Mouse (Mus musculus) embryonic facial prominence, embryonic 14.5 days (tissue): ENCODE results near the gene Pogz. TPM values are rescaled to one million over a fixed set of nuclear protein-coding genes. Genes with fewer than 3 reads are reported as not detected.

Experiments used
- ATAC-seq: fragments of 200-750 bp; cut with Nextera tagmentation; 2 replicates; pipeline ENCODE4 v1.8.0; 2017; ENCODE audit warnings: low read depth, moderate number of reproducible peaks, moderate TSS enrichment
- DNase-seq: peaks from one replicate; pipeline ENCODE4 v3.0.0-alpha.2; 2015; ENCODE audit warnings: low spot score
- H3K27ac ChIP-seq: fragments of 300-500 bp; sonication (generic); replicated peaks from 2 replicates; pipeline ENCODE4 v1.5.1; 2014; ENCODE audit warnings: low read depth, mild to moderate bottlenecking, low read length, moderate library complexity
- H3K27me3 ChIP-seq: fragments of 300-500 bp; sonication (generic); replicated peaks from 2 replicates; pipeline ENCODE4 v1.6.1; 2014; ENCODE audit warnings: low read length; ENCODE audit not compliant: control insufficient read depth, insufficient read depth
- H3K36me3 ChIP-seq: fragments of 300-500 bp; sonication (generic); 2 replicates; pipeline ENCODE4 v1.6.1; 2014; ENCODE audit warnings: low read length, mixed read lengths; ENCODE audit not compliant: control insufficient read depth, insufficient read depth
- H3K4me1 ChIP-seq: fragments of 300-500 bp; sonication (generic); 2 replicates; pipeline ENCODE4 v1.6.1; 2014; ENCODE audit warnings: antibody characterized with exemption, low read length; ENCODE audit not compliant: control insufficient read depth, insufficient read depth
- H3K4me2 ChIP-seq: fragments of 300-500 bp; sonication (generic); 2 replicates; pipeline ENCODE4 v1.6.1; 2014; ENCODE audit warnings: low read depth, mild to moderate bottlenecking, low read length, moderate library complexity, mixed read lengths
- H3K4me3 ChIP-seq: fragments of 300-500 bp; sonication (generic); 2 replicates; pipeline ENCODE4 v1.5.1; 2014; ENCODE audit warnings: low read depth, mild to moderate bottlenecking, low read length
- H3K9ac ChIP-seq: fragments of 300-500 bp; sonication (generic); 2 replicates; pipeline ENCODE4 v1.6.1; 2014; ENCODE audit warnings: low read depth, mild to moderate bottlenecking, low read length, moderate library complexity, mixed read lengths
- H3K9me3 ChIP-seq: fragments of 300-500 bp; sonication (generic); 2 replicates; pipeline ENCODE4 v1.6.1; 2016; ENCODE audit warnings: low read length; ENCODE audit not compliant: control insufficient read depth
- WGBS: fragments of 180-500 bp; shearing (Covaris S2); extraction: QIAGEN DNeasy Blood & Tissue Kit; methylation state at CpG from one replicate; pipeline ENCODE4 v1.1.7; 2014; 5-methylcytosine and 5-hydroxymethylcytosine counted together
- polyA plus RNA-seq: library from polyadenylated mRNA; unstranded; fragments of >200 nt; fragmentation: Nextera tagmentation; extraction: Ambion mirVana; gene quantifications from 2 replicates; pipeline ENCODE4 v1.2.1, GENCODE M21; 2014

Pogz gene
- 15.1 and 17.9 TPM in 2 replicates for polyA plus RNA-seq

DNA sequence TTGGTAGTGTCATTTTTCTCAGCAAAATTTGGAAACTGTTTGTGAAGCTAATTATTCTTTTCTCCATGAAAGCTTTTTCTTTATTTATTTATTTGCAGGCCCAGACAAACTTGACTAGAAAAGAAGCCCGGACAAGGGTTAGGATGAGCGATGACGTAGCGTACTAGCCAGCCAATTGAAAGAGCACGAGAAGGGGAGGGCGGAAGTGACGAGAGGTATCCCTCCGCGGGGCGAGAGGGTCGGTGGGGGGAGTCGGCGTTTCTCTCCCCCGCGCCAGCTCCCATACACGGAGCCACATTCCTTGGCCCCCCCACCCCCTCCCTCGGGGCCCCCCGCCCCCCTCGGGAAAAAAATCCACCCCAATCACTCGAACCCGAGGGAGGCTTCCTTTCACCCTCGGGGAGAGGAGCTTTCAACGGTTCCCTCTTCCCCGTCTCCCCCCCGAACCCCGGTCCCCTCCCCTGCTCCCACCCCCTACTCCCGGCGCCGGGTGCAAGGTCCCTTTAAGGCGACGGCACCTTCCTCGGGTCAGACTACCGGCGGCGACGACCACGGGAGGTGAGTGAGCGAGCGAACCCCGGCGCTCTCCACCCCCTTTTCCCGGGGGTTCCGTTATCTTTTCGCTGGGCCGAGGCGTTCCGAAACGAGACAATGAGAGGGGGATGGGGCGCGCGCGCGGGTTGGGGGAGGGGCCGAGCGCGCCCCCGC, at the start of gene Pogz:
Pogz (plus strand) TSS at position 385 of the 708 bp plus-strand sequence.
- WGBS: 1% methylated on average over 35 of the region's 57 CpGs
- peak; percentile 95 for ATAC-seq

DNA sequence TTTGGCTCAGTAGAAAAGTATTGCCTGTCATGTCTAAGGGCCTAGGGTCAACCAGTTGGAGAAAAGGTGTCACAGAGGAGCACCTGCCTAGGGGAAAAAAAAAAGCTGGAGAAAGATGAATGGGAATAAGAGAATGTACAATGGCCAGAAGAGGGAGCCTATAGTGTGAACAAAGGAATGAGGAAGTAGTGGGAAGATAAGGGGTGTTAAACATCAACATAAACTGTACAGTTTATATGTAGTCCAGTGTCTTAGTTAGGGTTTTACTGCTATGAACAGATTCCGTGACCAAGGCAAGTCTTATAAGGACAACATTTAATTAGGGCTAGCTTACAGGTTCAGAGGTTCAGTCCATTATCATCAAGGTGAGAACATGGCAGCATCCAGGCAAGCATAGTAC, 48.3 kb upstream of the Pogz start:
- DNase-seq (no peak), ATAC-seq (no peak)
- H3K27me3 ChIP-seq: no peaks in the 10 kb centered on the region
- H3K9ac ChIP-seq: no peak overlapping the region
- H3K9me3 ChIP-seq: no peaks in the 10 kb centered on the region
- H3K27ac ChIP-seq: no peak overlapping the region
- peaks cover 8% of the 10 kb centered on the region; the same call in 1 of the 2 replicates for H3K4me1 ChIP-seq
- no peaks in the 10 kb centered on the region for H3K36me3 ChIP-seq
- no peak overlapping the region for H3K4me2 ChIP-seq
- H3K4me3 ChIP-seq: no peak overlapping the region
- 91% methylated on average over 1 of the region's 1 CpGs for whole genome bisulfite sequencing

More for the DNA sequence above, at the start of gene Pogz:
- peak; percentile 99 for DNase-seq
- Histone ChIP-seq H3K9ac (peak within 1 kb of the TSS; percentile 95), H3K27me3 (no peaks in the 10 kb centered on the region; the same call in 1 of the 2 replicates), H3K4me3 (peak within 1 kb of the TSS; percentile 69), H3K4me1 (peaks cover 7% of the 10 kb centered on the region), H3K4me2 (peak within 1 kb of the TSS; percentile 69), H3K27ac (peak within 1 kb of the TSS; percentile 99), H3K36me3 (no peaks in the 10 kb centered on the region), H3K9me3 (no peaks in the 10 kb centered on the region)

DNA sequence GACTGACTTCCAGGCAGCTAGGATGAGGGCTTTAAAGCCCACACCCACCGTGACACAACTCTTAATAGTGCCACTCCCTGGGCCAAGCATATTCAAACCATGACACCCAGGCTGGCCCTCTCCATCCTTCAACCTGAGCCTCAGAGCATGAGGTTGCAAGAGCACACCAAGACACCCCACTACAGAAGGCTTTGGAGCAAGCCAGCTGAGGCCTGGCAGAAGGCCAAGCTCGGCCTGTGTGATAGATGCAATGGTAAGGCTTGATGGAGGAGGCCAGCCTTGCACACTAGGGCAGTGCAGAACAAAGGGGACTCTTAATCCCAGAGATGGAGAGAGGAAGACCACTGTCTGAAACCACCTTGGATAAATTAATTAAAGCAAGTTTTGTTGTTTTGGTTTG, 47.9 kb upstream of the Pogz start:
- H3K4me3 ChIP-seq: no peak overlapping the region
- no peak for DNase-seq
- no peaks in the 10 kb centered on the region for H3K9me3 ChIP-seq
- H3K36me3 ChIP-seq: no peaks in the 10 kb centered on the region
- H3K9ac ChIP-seq: no peak overlapping the region
- no peak overlapping the region for H3K4me2 ChIP-seq
- no peak for ATAC-seq
- H3K4me1 ChIP-seq: peaks cover 8% of the 10 kb centered on the region; the same call in 1 of the 2 replicates
- no peaks in the 10 kb centered on the region for H3K27me3 ChIP-seq
- H3K27ac ChIP-seq: no peak overlapping the region
- WGBS: 73% methylated on average over 2 of the region's 2 CpGs

DNA sequence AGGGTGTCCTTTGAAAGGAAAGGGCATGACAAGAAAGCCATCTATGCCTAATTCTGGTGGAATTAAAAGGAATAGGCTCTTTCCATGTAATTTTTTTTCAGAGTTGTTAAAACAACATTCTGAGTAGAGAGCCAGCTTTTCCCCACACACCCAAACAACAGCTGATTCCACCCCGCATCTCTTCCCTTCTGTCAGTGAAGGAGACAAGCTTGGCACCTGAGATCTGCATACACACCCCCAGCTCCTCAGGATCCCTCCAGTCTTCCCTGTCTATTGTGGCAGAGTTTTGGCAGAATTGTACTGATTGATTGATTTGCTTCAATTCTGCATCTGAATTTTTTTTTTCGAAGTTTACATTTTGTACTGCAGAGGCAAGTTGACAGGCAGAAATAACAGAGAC, 45.1 kb upstream of the Pogz start:
- H3K9ac ChIP-seq: no peak overlapping the region
- no peak overlapping the region for H3K4me2 ChIP-seq
- H3K9me3 ChIP-seq: no peaks in the 10 kb centered on the region
- no peaks in the 10 kb centered on the region for H3K27me3 ChIP-seq
- 78% methylated on average over 2 of the region's 2 CpGs for WGBS
- H3K36me3 ChIP-seq: no peaks in the 10 kb centered on the region
- DNase-seq (no peak), ATAC-seq (no peak)
- no peak overlapping the region for H3K4me3 ChIP-seq
- no peak overlapping the region for H3K27ac ChIP-seq
- H3K4me1 ChIP-seq: no peaks in the 10 kb centered on the region

DNA sequence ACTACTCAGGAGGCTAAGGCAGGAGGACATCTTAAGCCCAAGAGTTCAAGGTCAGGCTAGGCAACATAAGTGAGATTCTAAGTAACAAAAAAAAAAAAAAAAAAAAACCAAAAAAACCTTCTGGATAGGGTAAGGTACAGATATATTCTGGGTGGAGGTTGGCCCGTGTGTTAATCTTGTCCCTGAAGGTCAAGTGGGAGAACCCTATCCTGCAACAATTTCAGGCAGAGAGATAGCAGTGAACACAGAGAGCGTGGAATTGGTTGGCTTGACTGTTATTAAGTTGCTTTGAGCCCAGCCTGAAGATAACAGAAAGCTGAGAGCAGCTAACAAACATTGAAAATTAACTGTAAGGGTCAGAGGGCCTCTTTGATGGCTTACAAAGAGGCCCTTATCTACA, 43.7 kb upstream of the Pogz start:
- Histone ChIP-seq H3K27ac (no peak overlapping the region), H3K4me3 (no peak overlapping the region), H3K27me3 (no peaks in the 10 kb centered on the region), H3K9ac (no peak overlapping the region), H3K9me3 (no peaks in the 10 kb centered on the region), H3K36me3 (no peaks in the 10 kb centered on the region), H3K4me1 (no peaks in the 10 kb centered on the region), H3K4me2 (no peak overlapping the region)
- DNase-seq (no peak), ATAC-seq (no peak)
- WGBS: 86% methylated on average over 2 of the region's 2 CpGs

DNA sequence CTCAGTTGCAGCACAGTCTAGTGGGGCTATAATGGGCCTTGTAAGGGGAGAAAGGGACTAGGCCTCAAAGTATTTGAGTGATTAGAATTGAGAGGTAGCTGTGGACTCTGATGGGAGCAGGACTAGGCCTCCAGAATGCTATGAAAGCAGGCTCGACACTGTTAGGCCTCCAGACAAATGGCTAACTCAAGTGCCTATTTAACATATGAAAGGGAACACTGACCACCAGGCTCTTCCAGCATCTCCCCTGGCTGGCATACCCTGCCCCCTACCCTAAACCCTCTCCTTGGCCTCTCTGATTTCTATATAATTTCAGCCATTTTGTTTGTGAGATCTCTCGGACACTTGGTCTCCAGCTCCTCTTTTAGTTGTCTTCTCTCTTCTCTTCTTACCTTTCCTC, 43.0 kb upstream of the Pogz start:
- Histone ChIP-seq H3K4me2 (no peak overlapping the region), H3K9me3 (no peaks in the 10 kb centered on the region), H3K27ac (no peak overlapping the region), H3K27me3 (no peaks in the 10 kb centered on the region), H3K4me1 (no peaks in the 10 kb centered on the region), H3K36me3 (no peaks in the 10 kb centered on the region), H3K4me3 (no peak overlapping the region), H3K9ac (no peak overlapping the region)
- 72% methylated on average over 2 of the region's 2 CpGs for WGBS
- no peak for DNase-seq
- no peak for ATAC-seq

DNA sequence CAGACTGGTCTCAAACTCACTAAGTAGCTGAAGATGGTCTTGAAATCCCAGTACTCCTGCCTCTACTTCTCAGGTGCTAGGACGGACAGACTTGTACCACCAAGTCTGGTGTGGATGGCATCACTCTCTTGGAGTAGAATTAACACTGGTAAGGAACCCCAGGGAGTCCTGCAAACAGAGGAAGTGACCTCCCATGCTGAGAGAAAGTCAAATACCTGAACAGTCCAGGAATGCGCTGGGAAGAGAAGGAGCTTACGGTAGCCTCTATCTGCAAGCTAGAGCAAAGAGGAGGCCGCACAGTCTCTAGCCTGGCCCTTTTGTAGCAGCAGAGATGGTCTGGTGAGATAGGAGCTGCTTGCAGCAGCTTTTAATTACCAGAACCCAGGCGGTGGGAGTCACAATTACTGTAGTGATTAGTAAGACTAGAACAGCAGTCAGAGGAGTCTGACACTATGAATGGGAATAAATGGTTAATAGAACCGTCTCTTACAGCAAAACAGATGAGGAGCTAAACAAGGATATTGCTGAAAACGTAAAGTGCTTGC, 41.7 kb upstream of the Pogz start:
- H3K9ac ChIP-seq: no peak overlapping the region
- DNase-seq (no peak), ATAC-seq (no peak)
- no peak overlapping the region for H3K27ac ChIP-seq
- no peak overlapping the region for H3K4me3 ChIP-seq
- H3K27me3 ChIP-seq: no peaks in the 10 kb centered on the region
- no peaks in the 10 kb centered on the region for H3K4me1 ChIP-seq
- 41% methylated on average over 7 of the region's 7 CpGs for whole genome bisulfite sequencing
- H3K4me2 ChIP-seq: no peak overlapping the region
- H3K9me3 ChIP-seq: no peaks in the 10 kb centered on the region
- no peaks in the 10 kb centered on the region for H3K36me3 ChIP-seq

DNA sequence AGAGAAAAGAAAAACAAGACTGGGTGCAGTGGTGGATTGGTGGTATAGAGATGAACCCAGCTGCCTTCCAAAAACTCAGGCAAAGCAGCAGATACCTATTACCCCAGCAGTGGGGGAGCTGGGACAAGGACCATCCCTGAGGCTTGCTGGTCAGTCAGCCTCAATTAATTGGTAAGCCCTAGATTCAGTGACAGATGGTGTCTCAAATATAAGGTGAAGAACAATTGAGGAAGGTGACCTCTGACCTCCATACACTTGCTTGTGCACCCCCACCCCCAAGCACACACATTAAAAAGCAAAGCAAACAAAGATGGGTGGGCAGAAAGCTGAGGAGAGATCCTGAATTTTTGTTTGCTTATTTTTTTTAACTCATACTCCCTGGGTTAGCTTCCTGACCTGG, 41.2 kb upstream of the Pogz start:
- ATAC-seq: no peak
- no peaks in the 10 kb centered on the region for H3K9me3 ChIP-seq
- H3K4me2 ChIP-seq: no peak overlapping the region
- H3K27me3 ChIP-seq: no peaks in the 10 kb centered on the region
- no peak overlapping the region for H3K4me3 ChIP-seq
- H3K4me1 ChIP-seq: no peaks in the 10 kb centered on the region
- H3K27ac ChIP-seq: no peak overlapping the region
- no peak for DNase-seq
- no peak overlapping the region for H3K9ac ChIP-seq
- no peaks in the 10 kb centered on the region for H3K36me3 ChIP-seq

DNA sequence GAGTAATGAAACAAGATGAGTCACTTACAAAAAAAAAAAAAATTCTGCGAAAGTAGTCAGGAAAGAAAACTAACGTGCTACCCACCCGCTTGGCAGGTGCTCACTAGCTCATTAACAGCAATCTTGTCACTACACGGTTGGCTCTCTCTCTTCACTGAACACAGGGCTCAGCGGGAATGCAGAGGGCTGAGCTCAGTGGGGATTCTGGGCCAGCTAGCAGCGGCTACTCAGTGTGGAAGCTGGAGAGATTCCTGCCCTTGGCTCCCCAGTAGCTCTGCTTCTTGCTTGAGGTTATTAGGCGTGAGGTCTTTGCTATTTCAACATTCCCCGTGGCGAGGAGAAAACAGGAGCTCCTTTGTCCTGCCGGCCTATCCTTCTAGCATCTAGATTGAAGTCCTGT, 33.2 kb upstream of the Pogz start:
- peak; percentile 46 for DNase-seq
- no peak overlapping the region for H3K9ac ChIP-seq
- no peaks in the 10 kb centered on the region for H3K9me3 ChIP-seq
- no peak for ATAC-seq
- H3K27me3 ChIP-seq: no peaks in the 10 kb centered on the region
- H3K36me3 ChIP-seq: no peaks in the 10 kb centered on the region
- no peak overlapping the region for H3K4me3 ChIP-seq
- H3K4me1 ChIP-seq: no peaks in the 10 kb centered on the region
- H3K4me2 ChIP-seq: peak overlapping the region; percentile 24; the same call in 1 of the 2 replicates
- 8% methylated on average over 10 of the region's 10 CpGs for WGBS
- H3K27ac ChIP-seq: no peak overlapping the region; the same call in 1 of the 2 replicates
